Mouse (Mus musculus) embryonic facial prominence, embryonic 11.5 days (tissue): ENCODE data around the gene D630039A03Rik. TPM values are rescaled to one million over a fixed set of nuclear protein-coding genes. Genes with fewer than 3 reads are reported as not detected.
A peak's percentile ranks its signal among the peaks of the same experiment; 100 is the strongest.

Experiments used
- ATAC-seq: fragments of 200-750 bp; cut with Nextera tagmentation; replicated peaks from 2 replicates; pipeline ENCODE4 v1.8.0; 2017; ENCODE audit warnings: low read depth; ENCODE audit not compliant: insufficient number of reproducible peaks, low FRiP score, low TSS enrichment
- DNase-seq: peaks from one replicate; pipeline ENCODE4 v3.0.0-alpha.2; 2015; ENCODE audit warnings: low spot score
- H3K27ac ChIP-seq: fragments of 300-500 bp; sonication (generic); replicated peaks from 2 replicates; pipeline ENCODE4 v1.5.1; 2014; ENCODE audit warnings: mild to moderate bottlenecking, low read depth, low read length, control low read depth
- H3K27me3 ChIP-seq: fragments of 300-500 bp; sonication (generic); 2 replicates; pipeline ENCODE4 v1.6.1; 2014; ENCODE audit warnings: mild to moderate bottlenecking, low read length, moderate library complexity, mixed read lengths; ENCODE audit not compliant: control insufficient read depth, insufficient read depth
- H3K36me3 ChIP-seq: fragments of 300-500 bp; sonication (generic); replicated peaks from 2 replicates; pipeline ENCODE4 v1.6.1; 2014; ENCODE audit warnings: low read depth, mild to moderate bottlenecking, low read length, moderate library complexity, mixed read lengths; ENCODE audit not compliant: control insufficient read depth, insufficient read depth
- H3K4me1 ChIP-seq: fragments of 300-500 bp; sonication (generic); 2 replicates; pipeline ENCODE4 v1.6.1; 2014; ENCODE audit warnings: low read length, mixed read lengths; ENCODE audit not compliant: control insufficient read depth, insufficient read depth
- H3K4me2 ChIP-seq: fragments of 300-500 bp; sonication (generic); 2 replicates; pipeline ENCODE4 v1.6.1; 2014; ENCODE audit warnings: low read depth, mild to moderate bottlenecking, control low read depth, low read length, moderate library complexity
- H3K4me3 ChIP-seq: fragments of 300-500 bp; sonication (generic); 2 replicates; pipeline ENCODE4 v1.5.1; 2014; ENCODE audit warnings: low read depth, low read length, control low read depth
- H3K9ac ChIP-seq: fragments of 300-500 bp; sonication (generic); replicated peaks from 2 replicates; pipeline ENCODE4 v1.6.1; 2014; ENCODE audit warnings: mild to moderate bottlenecking, control low read depth, low read length
- H3K9me3 ChIP-seq: fragments of 300-500 bp; sonication (generic); replicated peaks from 2 replicates; pipeline ENCODE4 v1.6.1; 2016; ENCODE audit warnings: mild to moderate bottlenecking, low read length, inconsistent platforms, mixed read lengths; ENCODE audit not compliant: control insufficient read depth
- WGBS: fragments of 180-500 bp; shearing (Covaris S2); extraction: QIAGEN DNeasy Blood & Tissue Kit; methylation state at CpG from one replicate; pipeline ENCODE4 v1.1.7; 2014; 5-methylcytosine and 5-hydroxymethylcytosine counted together
- polyA plus RNA-seq: library from polyadenylated mRNA; unstranded; fragments of >200 nt; fragmentation: Nextera tagmentation; extraction: Ambion mirVana; gene quantifications from 2 replicates; pipeline ENCODE4 v1.2.1, GENCODE M21; 2014

The D630039A03Rik gene
- polyA plus RNA-seq, 1 experiment from 2014 or later: 0.07 TPM

DNA sequence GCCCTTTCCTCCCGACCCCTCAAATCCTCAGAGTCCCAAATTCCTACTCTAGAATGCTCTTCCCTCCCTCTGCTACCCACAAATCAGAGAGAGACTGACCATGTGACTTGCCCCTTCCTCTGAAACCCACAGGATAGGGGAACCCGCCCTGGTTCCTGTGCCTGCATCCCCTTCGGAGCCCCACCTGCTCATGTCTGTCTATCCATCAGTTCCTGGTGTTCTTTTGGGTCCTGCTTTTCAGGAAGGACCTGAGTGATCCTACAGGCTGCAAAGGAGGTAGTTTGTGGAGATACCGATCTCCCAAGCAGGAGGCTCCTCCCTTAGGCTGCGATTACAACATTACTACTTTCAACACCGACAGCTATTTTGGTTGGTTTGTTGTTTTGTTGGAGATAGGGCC lies 7.2 kb downstream of the D630039A03Rik start:
- Histone ChIP-seq H3K27ac (no peak overlapping the region), H3K9ac (no peak overlapping the region), H3K4me1 (no peaks in the 10 kb centered on the region), H3K4me3 (no peak overlapping the region), H3K27me3 (no peaks in the 10 kb centered on the region), H3K9me3 (no peaks in the 10 kb centered on the region), H3K36me3 (no peaks in the 10 kb centered on the region), H3K4me2 (no peak overlapping the region)
- WGBS: 75% methylated on average over 6 of the region's 6 CpGs
- DNase-seq: no peak
- ATAC-seq: no peak

DNA sequence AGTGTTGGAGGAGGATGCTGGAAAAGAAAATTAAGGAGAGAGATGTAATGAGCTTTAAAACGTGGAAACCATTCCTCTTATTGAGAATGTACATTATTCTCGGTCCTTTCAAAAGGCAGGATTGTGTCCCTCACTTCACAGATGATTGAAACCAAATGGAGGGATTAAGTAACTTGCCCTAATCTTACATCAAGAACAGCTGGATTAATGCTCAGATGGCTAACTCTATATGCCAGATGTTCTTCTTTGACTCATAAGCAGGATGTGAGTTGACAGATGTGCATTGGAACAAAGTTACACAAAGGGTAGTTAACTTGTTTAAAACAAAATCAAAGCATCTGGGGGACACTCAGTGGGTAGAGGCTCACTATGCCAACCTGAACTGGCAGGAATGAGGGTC lies 9.4 kb downstream of the D630039A03Rik start:
- Histone ChIP-seq H3K9ac (no peak overlapping the region), H3K9me3 (no peaks in the 10 kb centered on the region), H3K4me2 (no peak overlapping the region), H3K27ac (no peak overlapping the region), H3K4me3 (no peak overlapping the region), H3K27me3 (no peaks in the 10 kb centered on the region), H3K36me3 (no peaks in the 10 kb centered on the region), H3K4me1 (no peaks in the 10 kb centered on the region)
- DNase-seq (peak; percentile 36), ATAC-seq (no peak)
- WGBS: 31% methylated on average over 2 of the region's 2 CpGs

DNA sequence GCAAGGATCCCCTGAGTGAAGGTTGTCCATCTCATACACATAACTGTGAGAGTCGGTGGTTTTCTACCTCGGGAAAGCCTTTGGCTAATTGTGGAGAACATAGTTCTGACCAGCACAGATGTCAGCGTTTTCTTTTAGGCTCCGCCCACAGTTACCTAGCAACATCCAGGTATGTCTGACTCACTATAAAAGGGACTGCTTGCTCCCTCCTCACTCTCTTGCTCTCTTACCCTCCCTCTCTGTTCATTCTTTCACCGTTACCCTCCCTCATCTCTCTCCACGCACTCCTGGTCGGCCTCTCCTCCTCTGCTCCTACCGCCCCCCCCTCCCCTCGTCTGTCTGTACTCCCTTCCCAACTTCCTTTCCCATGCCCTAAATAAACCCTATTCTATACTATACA lies 11.5 kb downstream of the D630039A03Rik start:
- Histone ChIP-seq H3K9ac (no peak overlapping the region), H3K9me3 (no peaks in the 10 kb centered on the region), H3K4me2 (no peak overlapping the region), H3K4me1 (no peaks in the 10 kb centered on the region), H3K36me3 (no peaks in the 10 kb centered on the region), H3K27ac (no peak overlapping the region), H3K27me3 (no peaks in the 10 kb centered on the region), H3K4me3 (no peak overlapping the region)
- DNase-seq (no peak), ATAC-seq (0 out of 2 replicates have a peak, but pooled peaks have one; percentile 21)
- WGBS: 30% methylated on average over 9 of the region's 9 CpGs

DNA sequence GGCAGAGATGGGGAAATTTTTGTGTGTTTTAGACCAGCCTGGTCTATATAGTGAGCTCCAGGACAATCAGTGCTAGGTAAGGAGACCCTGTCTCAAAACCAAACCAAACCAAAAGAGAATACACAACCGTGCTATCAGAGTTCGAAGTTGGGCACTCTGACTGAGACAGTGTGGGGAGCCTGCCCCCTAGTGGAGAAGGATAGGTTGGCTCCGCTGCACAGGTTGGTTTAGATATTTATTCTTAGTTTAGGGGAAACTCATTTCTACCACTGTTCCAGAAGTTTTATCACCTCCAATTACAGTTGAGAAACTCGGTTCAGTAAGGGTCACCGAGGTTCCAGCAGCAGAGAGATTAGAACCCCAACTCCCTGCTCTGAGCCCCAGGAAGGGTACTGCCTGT lies 11.9 kb downstream of the D630039A03Rik start:
- Histone ChIP-seq H3K9me3 (no peaks in the 10 kb centered on the region), H3K27ac (no peak overlapping the region), H3K4me2 (no peak overlapping the region), H3K4me1 (no peaks in the 10 kb centered on the region), H3K27me3 (no peaks in the 10 kb centered on the region), H3K9ac (no peak overlapping the region), H3K36me3 (no peaks in the 10 kb centered on the region), H3K4me3 (no peak overlapping the region)
- peak; percentile 80 for DNase-seq
- WGBS: 7% methylated on average over 5 of the region's 5 CpGs
- ATAC-seq: no peak

DNA sequence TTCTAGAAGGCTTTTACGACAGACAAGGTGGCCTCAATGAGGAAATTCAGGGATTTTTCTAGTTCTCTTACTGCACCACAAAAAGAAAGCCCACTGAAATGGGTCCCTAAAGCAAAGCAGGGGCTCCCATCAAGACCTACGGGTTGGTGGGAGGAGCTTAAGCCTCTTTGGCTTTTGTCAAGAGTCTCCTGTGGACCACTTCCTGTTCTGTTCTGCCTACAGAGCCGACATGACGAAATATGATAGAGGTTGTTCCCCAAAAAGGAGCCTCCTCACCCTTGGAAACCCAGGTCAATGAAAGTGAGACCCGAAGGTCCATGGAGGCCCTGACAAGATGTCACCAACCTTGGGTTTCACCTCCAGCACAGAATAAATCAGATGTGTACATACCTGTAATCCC lies 13.5 kb downstream of the D630039A03Rik start:
- DNase-seq: no peak
- no peaks in the 10 kb centered on the region for H3K36me3 ChIP-seq
- ATAC-seq: no peak
- no peaks in the 10 kb centered on the region for H3K9me3 ChIP-seq
- no peak overlapping the region for H3K27ac ChIP-seq
- no peak overlapping the region for H3K4me2 ChIP-seq
- no peaks in the 10 kb centered on the region for H3K27me3 ChIP-seq
- H3K9ac ChIP-seq: no peak overlapping the region
- H3K4me1 ChIP-seq: no peaks in the 10 kb centered on the region
- H3K4me3 ChIP-seq: no peak overlapping the region
- whole genome bisulfite sequencing: 78% methylated on average over 5 of the region's 5 CpGs

DNA sequence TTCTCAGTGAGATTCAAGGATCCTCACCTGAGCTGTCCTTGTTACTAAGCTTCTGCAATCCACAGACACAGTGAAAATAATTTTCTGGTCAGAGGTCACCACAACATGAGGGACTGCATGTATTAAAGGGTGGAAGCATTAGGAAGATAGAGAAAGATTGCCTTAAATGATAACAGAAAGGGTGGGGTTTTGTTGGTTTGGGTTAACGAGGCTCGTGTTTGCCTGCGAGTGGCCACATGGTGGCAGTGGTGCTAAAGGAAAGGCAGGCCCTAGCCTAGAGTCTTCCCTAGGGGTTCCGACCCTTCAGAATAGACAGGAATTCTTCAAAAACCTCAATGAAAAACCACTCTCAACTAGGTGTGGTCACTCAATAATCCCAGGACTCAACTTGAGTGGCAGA lies 14.9 kb downstream of the D630039A03Rik start:
- no peak overlapping the region for H3K4me2 ChIP-seq
- H3K4me1 ChIP-seq: peaks cover 3% of the 10 kb centered on the region
- no peak overlapping the region for H3K27ac ChIP-seq
- no peaks in the 10 kb centered on the region for H3K36me3 ChIP-seq
- no peak overlapping the region for H3K9ac ChIP-seq
- 14% methylated on average over 4 of the region's 4 CpGs for WGBS
- no peak overlapping the region for H3K4me3 ChIP-seq
- no peaks in the 10 kb centered on the region for H3K9me3 ChIP-seq
- ATAC-seq (no peak), DNase-seq (peak; percentile 67)
- H3K27me3 ChIP-seq: no peaks in the 10 kb centered on the region

DNA sequence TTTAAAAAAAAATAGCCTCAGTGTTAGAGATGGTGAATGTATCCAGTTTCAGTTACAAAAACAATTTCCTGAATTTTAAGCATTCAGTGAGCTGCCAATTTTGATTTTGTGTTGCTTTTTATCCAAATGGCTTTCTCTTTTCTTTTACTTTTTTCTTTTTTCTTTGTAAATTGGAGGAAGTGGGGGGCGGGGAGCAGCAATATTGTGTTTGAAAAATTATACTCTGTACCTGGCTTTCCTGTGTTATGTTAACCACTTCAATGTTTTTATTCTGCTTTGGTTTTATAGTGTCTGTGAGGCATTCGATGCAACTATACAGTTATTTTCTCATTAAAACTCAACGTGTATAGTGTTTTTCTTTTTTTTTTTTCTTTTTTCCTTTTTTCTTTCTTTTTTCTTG lies 19.5 kb downstream of the D630039A03Rik start:
- Histone ChIP-seq H3K27me3 (no peaks in the 10 kb centered on the region), H3K4me2 (no peak overlapping the region), H3K9me3 (no peaks in the 10 kb centered on the region), H3K9ac (no peak overlapping the region), H3K36me3 (no peaks in the 10 kb centered on the region), H3K27ac (no peak overlapping the region), H3K4me3 (no peak overlapping the region), H3K4me1 (peaks cover 5% of the 10 kb centered on the region)
- DNase-seq: no peak
- no peak for ATAC-seq
- 65% methylated on average over 3 of the region's 3 CpGs for WGBS

DNA sequence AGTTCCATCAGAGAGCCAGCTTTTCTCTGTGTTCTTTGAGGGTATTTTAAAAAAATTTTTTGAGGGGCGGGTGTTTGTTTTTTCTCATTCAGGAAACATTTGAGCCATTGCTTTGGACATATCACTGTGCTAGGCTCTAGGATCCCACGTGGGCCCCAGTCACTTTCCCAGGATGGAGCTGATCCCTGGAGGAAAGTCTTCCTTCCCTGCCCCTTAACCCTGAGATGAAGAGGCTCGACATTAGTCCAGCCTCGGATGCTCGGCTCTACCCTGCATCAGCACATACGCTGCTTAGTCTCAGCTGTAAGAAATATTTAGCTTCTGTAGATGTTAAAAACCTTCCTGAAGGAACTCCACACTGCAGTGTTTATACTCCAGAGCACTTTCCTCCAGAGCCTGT lies 20.2 kb downstream of the D630039A03Rik start:
- Histone ChIP-seq H3K27ac (no peak overlapping the region), H3K9me3 (no peaks in the 10 kb centered on the region), H3K4me1 (peaks cover 5% of the 10 kb centered on the region), H3K4me3 (no peak overlapping the region), H3K27me3 (no peaks in the 10 kb centered on the region), H3K36me3 (no peaks in the 10 kb centered on the region), H3K9ac (no peak overlapping the region), H3K4me2 (no peak overlapping the region)
- DNase-seq (no peak), ATAC-seq (no peak)
- WGBS: 58% methylated on average over 6 of the region's 6 CpGs
